Mouse (Mus musculus): ENCODE data around the gene Lpp.
A peak's percentile ranks its signal among the peaks of the same experiment; 100 is the strongest.

The Lpp gene

DNA sequence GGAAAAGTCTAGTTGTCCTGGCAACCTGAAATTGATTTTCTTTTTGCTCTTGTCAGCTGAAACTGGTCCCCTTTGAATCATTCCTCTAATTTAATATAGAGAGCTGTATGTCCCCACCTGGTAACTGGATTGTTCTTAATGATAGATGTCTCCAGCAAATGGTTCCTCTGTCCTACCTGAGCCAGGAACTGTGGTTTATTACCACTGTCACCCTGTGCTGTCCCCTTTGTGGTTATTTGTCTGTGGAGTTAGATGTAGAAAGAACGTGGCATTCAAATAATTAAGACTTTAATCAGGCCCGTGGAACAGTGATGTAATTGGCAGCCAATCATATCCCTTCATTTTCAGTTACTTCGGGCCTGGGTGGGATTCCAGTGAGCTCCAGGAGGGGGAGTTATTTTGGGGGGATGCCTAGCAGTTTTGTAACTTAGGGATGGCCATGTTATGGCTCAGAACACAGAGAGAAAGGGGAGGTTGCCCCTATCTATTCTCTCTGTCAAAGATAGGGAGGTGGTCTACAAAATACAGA lies 109.1 kb downstream of the Lpp start:
- no peak for DNase-seq (ENCODE audit: low spot score)

GRCm38 (mm10) chr16:24504838-24505605 lies 111.7 kb downstream of the Lpp start:
- no peak for DNase-seq (ENCODE audit: low spot score)

- no peak for DNase-seq (ENCODE audit: low spot score)
These were observed 112.9 kb downstream of the Lpp start for GRCm38 (mm10) chr16:24506237-24506636.

DNA sequence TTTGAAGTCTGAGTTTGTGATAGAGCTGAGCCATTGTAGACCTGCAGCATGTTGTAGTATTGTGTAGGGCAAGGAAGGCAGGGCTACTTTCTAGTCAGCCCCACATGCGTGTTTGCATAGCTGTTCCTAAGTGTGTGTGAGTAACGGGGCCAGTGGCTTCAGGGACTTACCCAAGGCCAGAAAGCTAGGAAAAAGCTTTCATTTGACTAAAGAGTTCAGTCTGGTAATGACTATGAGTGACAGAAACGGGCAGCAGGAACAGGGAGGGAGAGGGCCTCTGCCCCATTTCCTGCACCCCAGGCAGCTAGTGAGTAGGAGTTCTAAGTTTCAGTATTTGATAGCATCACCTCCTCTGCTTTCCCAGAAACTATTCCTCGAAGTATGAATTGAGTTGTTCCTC lies 113.4 kb downstream of the Lpp start:
- no peak for DNase-seq (ENCODE audit: low spot score)

- DNase-seq (ENCODE audit: low spot score), result no peak
These were observed 114.7 kb downstream of the Lpp start for GRCm38 (mm10) chr16:24507927-24508540.

DNA sequence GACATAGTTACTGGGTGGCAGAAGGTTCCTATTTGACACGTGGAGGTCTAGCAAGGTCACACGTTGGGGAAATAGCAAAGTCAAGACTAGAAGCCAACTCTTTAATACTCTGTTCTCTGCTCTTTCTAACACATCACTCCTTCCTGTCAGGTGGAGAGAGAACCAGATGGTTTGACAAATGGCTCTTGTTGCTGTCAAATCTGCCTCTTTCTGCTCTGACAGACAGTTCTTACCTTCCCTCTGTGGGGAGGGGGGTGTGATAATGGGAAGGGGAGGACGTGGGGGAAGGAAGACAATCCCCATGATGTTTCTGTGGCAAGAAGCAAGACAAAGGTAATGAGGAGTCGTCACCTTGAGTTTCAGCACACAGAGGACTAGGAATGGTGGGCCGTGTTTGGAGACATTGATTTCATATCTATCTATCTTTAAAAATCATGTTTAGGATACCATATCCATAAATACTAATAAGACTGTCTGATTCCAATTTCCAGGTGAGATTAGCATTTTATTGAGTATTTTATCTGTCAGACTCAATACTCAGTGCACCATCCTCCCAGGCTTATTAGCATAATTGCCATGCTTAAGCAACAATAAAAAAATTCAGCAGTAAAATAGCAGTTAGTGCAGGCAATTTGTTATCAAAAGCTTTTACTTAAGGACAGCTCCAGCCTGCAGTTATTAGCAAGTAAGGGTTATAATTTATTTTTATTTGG lies 115.9 kb downstream of the Lpp start:
- no peak for DNase-seq (ENCODE audit: low spot score)

GRCm38 (mm10) chr16:24509813-24510166 lies 116.5 kb downstream of the Lpp start:
- DNase-seq (ENCODE audit: low spot score), result no peak

DNA sequence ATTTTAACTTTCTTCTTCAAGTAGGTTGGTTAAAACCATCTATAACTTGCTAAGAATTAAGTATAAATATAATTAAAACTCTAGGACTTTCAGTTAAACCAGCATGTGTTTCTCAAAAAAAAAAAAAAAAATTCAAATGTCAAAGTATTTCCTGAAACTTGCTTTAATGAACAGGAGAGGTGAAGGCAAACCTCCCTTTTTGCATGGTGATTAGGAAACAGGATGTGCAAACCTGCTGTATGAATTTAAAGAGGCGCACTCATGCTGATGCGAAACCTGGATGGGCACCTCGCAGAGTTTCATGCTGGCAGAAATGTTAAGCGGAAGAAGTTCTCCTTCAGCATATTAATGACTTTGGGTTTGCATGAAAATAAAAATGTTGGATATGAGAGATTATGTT lies 119.9 kb downstream of the Lpp start:
- peak; percentile 3 for DNase-seq (ENCODE audit: low spot score)

DNA sequence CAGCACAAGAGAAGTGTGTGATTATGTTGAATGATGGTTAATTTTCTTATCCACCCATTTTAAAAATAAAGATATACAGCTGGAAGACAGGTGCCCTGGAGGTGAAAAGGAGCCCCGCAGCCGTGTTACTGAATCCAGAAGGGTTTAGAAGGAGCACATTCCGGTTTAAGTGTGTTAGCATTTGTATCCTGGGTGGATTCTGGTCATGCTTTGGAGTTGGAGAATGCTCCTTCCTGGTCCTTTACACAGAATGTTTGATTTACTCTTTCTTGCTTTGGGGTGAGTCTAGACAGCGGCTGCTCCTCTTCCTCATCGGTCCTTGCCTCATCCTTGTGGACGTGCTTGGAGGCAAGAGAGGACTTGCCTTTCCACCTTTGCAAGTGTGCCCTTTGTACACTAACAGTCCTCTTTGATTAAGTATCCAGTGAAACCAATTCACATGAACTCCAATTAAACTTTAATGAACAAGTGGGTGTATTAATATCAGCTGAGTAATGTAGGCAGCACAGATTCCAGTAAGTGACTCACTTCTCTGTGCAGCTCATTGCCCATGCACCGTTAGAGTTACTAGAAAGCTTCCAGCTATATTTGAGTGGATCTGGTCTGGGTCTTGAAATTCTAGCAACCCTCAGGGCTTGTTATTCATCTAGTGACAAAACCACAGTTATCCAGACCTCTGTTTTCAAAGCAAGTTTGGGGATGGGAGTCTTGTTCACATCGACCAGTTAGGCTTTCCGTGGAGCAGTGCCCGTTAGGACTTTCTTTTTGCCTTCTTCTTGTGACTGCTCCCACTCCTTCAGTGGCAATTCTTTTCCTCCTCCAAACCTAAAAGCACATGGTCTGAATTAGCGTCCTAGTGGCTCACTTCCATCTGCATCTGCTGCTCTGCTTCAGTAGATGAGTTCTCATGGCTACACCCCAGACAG lies 121.8 kb downstream of the Lpp start:
- no peak for DNase-seq (ENCODE audit: low spot score)

DNA sequence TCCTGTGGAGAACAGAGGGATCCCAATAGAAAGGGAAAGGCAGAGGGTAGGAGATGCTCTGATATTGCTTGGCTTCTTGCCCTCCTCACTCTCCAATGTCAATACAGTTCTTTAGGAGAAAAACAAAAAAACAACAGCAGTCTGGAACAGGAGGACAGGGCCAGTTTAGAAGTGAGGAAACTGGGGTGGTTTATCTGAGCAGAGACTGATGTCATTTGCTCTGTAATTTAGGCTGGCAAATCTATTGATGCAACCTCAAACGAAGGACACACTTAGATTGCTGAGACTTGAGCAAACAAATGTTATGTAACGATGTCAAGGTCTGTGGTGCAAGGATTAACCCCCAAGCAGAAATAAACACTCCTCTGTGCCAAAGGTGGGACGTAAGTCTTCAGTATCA lies 123.7 kb downstream of the Lpp start:
- DNase-seq (ENCODE audit: low spot score), result no peak

DNA sequence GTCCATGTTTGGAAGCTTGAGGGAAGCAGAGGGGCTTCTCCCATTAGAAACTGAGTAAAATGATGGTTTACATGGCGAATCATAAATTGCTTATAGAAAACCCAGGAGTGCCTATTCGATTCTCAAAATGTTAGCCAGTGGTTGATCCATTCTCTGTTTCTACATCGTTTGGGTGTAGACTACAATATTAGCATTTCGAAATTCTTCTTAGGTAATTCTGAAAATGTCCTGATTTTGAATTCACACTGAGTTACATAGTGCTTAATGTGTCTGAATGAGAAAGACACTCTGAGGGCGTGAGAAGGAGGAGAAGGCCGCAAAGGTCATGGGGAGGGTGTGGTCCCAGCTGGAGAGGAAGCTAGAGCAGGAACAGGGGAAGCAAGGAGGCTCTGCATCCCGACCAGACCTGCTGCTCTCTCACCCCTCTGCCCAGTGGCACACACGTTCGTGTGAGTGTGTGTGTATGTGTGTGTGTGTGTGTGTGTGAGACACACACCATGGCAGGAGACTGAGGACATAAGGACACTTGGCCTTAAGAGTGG lies 124.3 kb downstream of the Lpp start:
- DNase-seq (ENCODE audit: low spot score), result no peak

DNA sequence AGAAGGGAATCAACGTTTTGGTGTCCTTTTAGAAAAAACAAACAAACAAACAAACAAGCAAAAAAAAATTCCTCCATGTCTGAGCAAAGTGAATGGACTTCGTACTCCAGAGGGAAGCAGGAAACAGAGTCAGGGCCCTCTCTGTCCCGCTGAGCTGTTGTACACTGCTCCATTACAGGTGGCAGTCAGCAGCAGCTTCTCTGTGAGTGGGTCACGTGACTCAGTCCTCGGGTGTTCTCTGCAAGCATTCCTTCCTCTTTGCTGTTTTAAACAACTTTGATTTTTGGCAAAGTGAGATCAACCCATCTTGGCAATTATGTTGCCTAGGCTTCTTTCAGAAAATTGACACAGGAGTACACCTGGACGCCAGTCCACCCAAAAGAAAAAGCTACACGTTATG lies 125.5 kb downstream of the Lpp start:
- no peak for DNase-seq (ENCODE audit: low spot score)

DNA sequence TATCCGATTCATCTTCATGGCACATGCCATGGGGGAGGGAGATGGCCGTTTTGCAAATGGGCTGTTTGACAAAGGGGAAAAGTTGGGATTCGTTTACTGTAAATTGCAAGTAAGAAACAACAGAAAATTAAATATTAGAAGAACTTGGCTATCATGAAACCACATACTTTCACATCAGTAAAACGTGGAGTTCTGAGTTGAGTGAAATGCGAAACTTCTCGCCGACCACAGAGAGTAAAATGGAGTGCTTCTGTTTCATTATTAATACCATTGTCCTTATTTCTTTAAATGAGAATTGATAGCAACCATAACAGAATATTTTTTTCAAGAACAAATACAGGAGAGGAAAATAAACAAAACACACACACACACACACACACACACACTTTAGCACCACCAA lies 133.9 kb downstream of the Lpp start:
- DNase-seq (ENCODE audit: low spot score), result no peak

DNA sequence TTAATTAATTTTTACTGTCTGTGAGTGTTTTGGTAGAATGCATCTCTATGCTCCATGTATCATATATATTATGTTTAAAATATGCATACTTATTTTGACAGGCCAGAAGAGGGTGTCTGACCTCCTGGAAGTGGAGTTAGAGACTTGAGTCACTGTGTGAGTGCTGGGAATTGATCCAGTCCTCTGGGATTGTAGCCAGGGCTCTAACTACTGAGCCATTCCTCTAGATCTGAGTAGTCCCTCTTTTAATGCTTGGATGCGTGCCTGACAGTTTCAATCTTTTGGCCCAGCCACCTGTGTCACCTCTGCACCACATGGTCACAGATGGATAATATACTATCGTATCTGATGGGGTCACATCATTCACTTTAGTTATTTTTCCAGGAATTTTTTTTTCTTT lies 138.4 kb downstream of the Lpp start:
- DNase-seq (ENCODE audit: low spot score), result no peak

- DNase-seq (ENCODE audit: low spot score), result no peak
These were observed 141.9 kb downstream of the Lpp start for GRCm38 (mm10) chr16:24535221-24535620.

GRCm38 (mm10) chr16:24536261-24536660 lies 143.0 kb downstream of the Lpp start:
- no peak for DNase-seq (ENCODE audit: low spot score)

GRCm38 (mm10) chr16:24539003-24539402 lies 145.7 kb downstream of the Lpp start:
- DNase-seq (ENCODE audit: low spot score), result no peak

- no peak for DNase-seq (ENCODE audit: low spot score)
These were observed 149.6 kb downstream of the Lpp start for GRCm38 (mm10) chr16:24542864-24543263.

GRCm38 (mm10) chr16:24545366-24545765 lies 152.1 kb downstream of the Lpp start:
- DNase-seq (ENCODE audit: low spot score), result no peak

DNA sequence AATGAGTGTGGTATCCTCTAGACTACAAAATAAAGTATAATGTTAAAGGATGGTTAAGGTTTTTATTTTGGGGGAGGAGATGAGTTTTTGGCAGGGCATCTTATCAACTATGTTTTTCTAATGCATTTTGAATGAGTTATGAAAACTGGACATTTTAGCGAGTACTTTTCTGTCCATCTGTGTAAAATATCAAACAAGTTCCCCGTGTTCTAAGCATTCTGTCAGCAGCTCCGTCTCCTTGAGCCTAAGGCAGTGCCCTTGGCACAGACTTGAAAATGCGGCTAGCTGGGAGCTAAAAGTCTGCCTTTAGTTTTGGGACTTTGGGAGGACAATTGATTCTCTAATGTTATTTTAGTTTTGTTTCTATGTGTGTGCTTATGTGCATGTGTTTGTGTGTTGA lies 165.2 kb downstream of the Lpp start:
- DNase-seq (ENCODE audit: low spot score), result no peak

GRCm38 (mm10) chr16:24559811-24560210 lies 166.5 kb downstream of the Lpp start:
- no peak for DNase-seq (ENCODE audit: low spot score)

GRCm38 (mm10) chr16:24560998-24561397 lies 167.7 kb downstream of the Lpp start:
- no peak for DNase-seq (ENCODE audit: low spot score)

Data from testis, postnatal 10 days (tissue).